Mouse (Mus musculus): ENCODE results near the gene Fads6.
A peak's percentile ranks its signal among the peaks of the same experiment; 100 is the strongest.

The Fads6 gene

GRCm38 (mm10) chr11:115257775-115258510, 39.5 kb downstream of the Fads6 start:
- DNase-seq (ENCODE audit: extremely low spot score, low spot score): no peak

- DNase-seq (ENCODE audit: extremely low spot score, low spot score): no peak
Observed at GRCm38 (mm10) chr11:115251258-115251657, 46.2 kb downstream of the Fads6 start.

GRCm38 (mm10) chr11:115250405-115251090, 46.9 kb downstream of the Fads6 start:
- peak; percentile 49 for DNase-seq (ENCODE audit: extremely low spot score, low spot score)

GRCm38 (mm10) chr11:115249721-115250404, 47.6 kb downstream of the Fads6 start:
- peak; percentile 69 for DNase-seq (ENCODE audit: extremely low spot score, low spot score)

GRCm38 (mm10) chr11:115247945-115248344, 49.5 kb downstream of the Fads6 start:
- DNase-seq (ENCODE audit: extremely low spot score, low spot score): no peak

- DNase-seq (ENCODE audit: extremely low spot score, low spot score): no peak
Observed at GRCm38 (mm10) chr11:115247240-115247639, 50.2 kb downstream of the Fads6 start.

- DNase-seq (ENCODE audit: extremely low spot score, low spot score): no peak
Observed at GRCm38 (mm10) chr11:115246386-115246785, 51.1 kb downstream of the Fads6 start.

- no peak for DNase-seq (ENCODE audit: extremely low spot score, low spot score)
Observed at GRCm38 (mm10) chr11:115244840-115245239, 52.6 kb downstream of the Fads6 start.

- no peak for DNase-seq (ENCODE audit: extremely low spot score, low spot score)
Observed at GRCm38 (mm10) chr11:115243783-115244182, 53.7 kb downstream of the Fads6 start.

- no peak for DNase-seq (ENCODE audit: extremely low spot score, low spot score)
Observed at GRCm38 (mm10) chr11:115242746-115243145, 54.7 kb downstream of the Fads6 start.

- DNase-seq (ENCODE audit: extremely low spot score, low spot score): no peak
Observed at GRCm38 (mm10) chr11:115241402-115241801, 56.1 kb downstream of the Fads6 start.

- DNase-seq (ENCODE audit: extremely low spot score, low spot score): peak; percentile 59
Observed at GRCm38 (mm10) chr11:115236570-115236969, 60.9 kb downstream of the Fads6 start.

GRCm38 (mm10) chr11:115234320-115235044, 63.0 kb downstream of the Fads6 start:
- DNase-seq (ENCODE audit: extremely low spot score, low spot score): no peak

- no peak for DNase-seq (ENCODE audit: extremely low spot score, low spot score)
Observed at GRCm38 (mm10) chr11:115233526-115234290, 63.8 kb downstream of the Fads6 start.

GRCm38 (mm10) chr11:115232889-115233288, 64.6 kb downstream of the Fads6 start:
- DNase-seq (ENCODE audit: extremely low spot score, low spot score): no peak

GRCm38 (mm10) chr11:115231924-115232323, 65.5 kb downstream of the Fads6 start:
- no peak for DNase-seq (ENCODE audit: extremely low spot score, low spot score)

- DNase-seq (ENCODE audit: extremely low spot score, low spot score): no peak
Observed at GRCm38 (mm10) chr11:115231168-115231915, 66.1 kb downstream of the Fads6 start.

All from neural tube, embryonic 10.5 days (tissue).